Mouse (Mus musculus) spleen, embryonic (tissue): Measurements from ENCODE around the gene Tet2.

Experiments
- CTCF ChIA-PET: fragments of 350-600 bp; sonication (Branson Sonifier 250); formaldehyde crosslinking; loops from one replicate; lab custom pipeline; 2022; lab: Charles Lee

Tet2 gene

DNA sequence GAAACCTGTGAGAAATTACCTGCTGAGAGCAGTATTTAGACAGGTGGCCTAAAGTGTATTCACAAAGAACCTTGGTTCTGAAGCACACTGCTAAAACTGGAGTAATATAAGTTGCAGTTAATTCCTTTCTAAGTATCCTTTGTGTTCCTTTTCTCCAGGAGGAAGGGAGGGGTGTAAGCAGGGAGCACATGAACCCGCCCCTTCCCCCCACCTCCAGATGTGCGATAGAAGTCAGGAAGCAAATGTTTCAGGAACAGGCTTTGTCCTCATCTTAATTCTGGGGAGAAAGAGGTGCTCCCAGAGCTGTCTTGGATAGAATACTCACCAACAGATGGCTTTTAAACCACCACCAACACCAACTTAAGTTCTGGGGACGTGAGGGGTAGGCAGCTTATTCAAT, 82.9 kb downstream of the Tet2 start:
- CTCF ChIA-PET: no interaction called here

DNA sequence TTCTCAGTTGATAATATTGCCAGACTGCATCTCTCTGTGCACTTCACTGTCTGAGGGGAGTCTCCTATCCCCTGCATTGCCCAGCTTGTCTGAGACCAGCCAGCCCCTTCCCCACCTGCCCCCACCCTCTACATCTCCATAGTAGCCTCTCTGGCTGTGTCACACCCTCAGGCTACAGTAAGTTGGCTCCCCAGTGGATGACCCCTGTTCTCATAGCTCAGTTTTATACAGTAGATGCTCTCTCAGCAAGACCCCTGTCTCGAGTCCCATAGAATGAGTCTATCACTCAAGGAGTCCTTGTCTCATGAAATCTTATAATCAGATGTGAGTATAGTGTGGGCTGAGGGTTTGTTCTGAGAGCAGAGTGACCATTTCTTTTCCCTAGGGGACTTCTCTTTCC, 85.8 kb downstream of the Tet2 start:
- CTCF ChIA-PET: interaction anchor here (0.6 kb wide), 1 partner anchor 1988 kb away, joined by 3 read pairs; no protein-coding TSS in a partner anchor

DNA sequence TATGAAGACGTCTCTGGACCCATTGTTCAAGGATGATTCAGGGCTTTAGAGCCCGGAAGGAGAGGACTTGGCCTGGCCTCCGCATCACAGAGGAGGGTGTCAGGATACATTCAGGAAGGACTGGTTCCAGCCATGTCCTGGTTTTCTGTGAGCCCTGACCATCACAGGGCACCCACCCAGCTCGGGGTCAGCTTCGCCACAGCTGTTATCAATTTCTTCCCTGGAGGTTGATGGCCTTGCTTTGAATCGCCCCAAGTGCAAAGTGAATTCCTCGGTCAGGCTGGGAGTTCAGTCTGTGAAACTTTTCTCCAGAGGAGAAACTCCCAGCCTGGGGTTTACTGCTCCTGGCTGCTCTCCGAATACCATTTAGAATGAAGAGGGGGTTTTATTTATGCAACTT, 91.0 kb downstream of the Tet2 start:
- CTCF ChIA-PET: no interaction called here

DNA sequence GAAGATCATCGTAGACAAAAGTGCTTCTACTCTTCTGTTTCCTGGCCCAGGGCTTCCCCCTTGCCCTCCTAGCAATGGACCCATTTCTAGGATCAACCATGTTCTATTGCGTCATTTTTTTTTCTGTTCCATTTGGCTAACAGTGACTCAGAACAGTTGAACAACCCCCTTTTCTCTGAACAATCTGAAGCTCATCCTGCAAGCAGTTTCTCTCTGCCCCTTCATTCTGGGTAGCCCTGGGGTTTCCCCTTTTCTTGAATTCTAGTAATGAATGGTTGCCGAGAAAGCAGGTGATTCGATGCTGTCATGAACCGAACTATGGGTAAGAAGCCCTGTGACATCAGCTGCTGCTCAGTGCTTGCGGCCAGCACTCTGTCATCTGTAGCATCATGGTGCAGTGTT, 108.0 kb downstream of the Tet2 start:
- CTCF ChIA-PET: no interaction called here

DNA sequence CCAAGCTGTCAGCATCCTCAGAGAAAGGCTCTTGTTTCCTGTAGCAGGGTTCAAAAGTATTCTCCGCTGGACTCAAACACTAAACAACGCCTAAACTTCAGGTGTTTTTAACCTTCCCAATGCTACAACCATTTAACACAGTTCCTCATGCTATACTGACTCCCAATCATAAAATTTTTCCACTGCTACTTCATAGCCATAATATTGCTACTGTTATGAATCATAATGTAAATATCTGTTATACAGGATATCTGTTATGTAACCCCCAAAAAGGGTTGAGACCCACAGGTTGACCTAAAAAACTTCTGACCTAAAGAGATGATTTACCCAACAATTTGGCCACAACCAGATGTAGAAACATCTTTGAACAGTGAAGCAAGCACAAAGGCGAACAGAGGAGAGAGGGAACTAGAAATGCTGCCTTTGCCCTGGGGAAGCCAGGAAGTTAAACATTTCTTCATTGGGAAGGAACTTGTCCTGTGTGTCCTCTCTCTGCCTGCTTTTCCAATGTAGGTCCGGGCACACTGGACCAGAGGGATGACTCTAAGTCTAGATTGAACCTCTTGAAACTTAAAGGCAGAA, 108.6 kb downstream of the Tet2 start:
- CTCF ChIA-PET: no interaction called here

DNA sequence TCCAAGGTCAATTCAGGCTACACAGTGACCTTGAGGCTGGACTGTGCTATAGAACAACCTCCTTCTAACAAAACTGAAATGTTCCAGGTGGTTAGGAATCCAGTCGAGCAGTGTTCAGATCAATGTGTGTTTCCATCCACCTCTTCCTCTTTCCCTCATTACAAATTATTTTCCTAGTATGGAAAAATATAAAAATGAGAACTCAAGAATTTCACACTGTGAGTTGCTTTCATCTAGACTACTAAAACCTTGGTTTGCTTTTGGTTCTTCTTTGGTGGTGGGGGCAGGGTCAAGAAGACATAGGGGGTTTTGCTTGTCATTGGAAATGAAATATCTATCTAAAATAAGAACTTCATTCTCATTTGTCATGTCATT, 109.2 kb downstream of the Tet2 start:
- CTCF ChIA-PET: no interaction called here

DNA sequence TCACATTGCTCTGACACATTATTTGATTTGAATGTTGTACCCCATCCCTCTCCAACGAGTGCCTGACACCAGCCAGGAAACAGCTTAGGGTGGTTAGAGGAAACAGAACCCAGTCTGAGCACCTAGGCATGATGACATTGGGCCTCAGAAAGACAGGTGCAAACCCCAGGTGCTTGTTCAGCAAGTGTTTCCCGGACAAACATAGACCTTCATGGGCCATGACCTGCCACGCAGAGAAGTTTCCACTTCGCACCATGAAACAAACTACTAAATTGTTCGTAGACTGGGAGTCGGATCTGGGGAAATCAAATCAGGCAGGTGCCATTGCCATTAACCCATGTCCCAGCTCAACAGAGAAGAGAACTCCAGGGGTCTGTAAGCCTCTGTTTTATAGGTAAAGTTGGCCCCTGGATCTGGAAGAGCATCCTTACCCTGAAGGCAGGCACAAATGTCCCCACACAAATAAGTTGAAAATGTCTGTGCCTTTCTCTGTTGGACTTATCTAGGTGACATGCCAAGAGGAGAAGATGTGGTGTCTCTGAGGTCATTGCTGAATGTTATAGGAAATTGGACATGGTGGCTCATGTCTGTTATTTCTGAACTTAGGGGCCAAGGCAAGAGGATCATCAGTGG, 109.7 kb downstream of the Tet2 start:
- CTCF ChIA-PET: no interaction called here

DNA sequence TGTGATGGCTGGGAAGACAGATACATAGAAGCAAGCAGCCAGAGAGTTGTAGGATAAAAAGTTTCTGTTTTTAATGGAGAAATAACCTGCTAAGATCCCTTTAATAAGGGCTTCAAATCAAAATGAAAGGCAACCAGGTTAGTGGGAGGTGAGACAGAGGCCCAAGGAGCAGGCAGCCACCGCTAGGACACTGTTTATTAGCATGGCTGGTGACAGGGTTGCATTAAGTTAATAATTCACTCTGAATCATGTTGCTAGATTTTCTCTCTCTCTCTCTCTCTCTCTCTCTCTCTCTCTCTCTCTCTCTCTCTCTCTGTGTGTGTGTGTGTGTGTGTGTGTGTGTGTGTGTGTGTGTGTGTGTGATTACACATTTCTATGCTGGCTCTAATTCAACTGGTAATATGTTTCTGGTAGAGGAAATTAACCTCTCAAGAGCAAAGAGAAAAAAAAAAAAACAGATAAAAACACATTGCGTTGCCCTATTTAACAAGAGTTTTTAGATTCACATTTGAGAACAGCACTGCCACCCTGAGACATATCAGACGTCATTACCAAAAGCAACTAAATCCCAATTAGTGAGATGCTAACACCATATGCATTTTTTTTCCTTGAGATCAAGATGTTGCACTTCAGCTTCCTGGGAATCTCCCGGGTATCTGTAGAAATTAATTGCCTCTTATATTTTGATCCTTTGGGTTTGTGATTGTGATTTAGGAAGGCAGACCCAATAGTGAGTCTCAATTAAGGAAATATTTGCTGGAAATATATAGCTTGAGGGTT, 115.4 kb downstream of the Tet2 start:
- CTCF ChIA-PET: no interaction called here

DNA sequence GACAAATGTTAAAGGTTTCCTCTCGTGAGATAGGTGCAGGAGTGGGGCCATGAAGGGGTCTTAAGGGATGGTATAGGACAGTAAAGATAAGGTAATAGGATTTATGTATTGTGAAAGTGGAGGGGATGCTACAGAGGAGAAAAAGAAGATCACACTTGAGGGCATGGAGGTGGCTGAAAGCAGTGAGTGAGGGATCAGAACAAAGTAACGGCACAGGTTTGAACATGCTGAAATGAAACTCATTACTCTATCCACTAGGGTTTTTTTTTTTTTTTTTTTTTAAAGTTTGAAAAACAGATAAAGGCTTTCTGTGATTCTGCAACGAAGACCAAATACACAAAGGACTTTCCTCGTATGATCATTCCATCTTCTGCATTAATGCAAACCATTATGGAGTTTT, 116.9 kb downstream of the Tet2 start:
- CTCF ChIA-PET: interaction anchor here (0.7 kb wide), 1 partner anchor 446 kb away, joined by 11 read pairs; no protein-coding TSS in a partner anchor

DNA sequence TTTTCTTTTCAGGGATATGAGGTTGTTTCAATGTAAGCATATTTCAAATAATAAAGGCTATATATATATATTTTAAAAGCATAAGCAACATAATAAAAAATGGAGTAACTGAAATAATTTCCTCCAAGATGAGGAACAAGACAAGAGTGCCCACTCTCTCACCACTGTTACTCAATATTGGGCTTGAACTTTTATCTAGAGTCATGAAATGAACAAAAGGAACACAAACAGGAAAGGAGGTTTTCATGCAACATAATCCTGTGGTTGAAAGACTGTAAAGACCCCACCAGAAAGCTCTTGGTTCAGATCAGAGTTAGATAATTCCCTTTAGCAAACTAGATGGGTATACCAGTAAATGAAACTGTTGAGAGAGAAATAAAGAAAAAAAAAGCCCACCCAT, 121.9 kb downstream of the Tet2 start:
- CTCF ChIA-PET: no interaction called here

DNA sequence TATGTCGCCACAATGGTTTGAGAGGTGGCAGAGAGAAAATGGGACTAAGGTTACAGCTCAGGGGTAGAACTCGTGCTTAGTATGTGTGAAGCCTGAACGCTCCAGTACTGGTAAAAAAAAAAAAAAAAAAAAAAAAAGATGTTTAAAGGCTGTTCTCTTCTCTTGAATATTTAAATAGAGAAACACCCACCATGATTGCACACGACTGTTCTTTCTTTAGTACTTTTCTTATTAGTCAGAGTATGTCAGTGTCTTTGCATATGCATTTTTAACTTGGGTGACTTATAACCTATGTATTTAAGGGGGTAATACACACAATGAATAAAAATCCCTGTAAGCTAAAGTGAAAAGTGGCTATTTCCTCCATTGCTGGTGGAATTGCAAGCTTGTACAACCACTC, 130.2 kb downstream of the Tet2 start:
- CTCF ChIA-PET: no interaction called here
